Mouse (Mus musculus) T-helper 1 cell (primary cell): ENCODE results near the gene Mmp11.

Source experiments
- in situ Hi-C: fragments of 300-600 bp; cut with MboI, MseI; formaldehyde crosslinking; loops from one replicate; pipeline ENCODE4 v1.15.1; 2025; ENCODE audit warnings: high pct_unique_total_duplicates

The Mmp11 gene

DNA sequence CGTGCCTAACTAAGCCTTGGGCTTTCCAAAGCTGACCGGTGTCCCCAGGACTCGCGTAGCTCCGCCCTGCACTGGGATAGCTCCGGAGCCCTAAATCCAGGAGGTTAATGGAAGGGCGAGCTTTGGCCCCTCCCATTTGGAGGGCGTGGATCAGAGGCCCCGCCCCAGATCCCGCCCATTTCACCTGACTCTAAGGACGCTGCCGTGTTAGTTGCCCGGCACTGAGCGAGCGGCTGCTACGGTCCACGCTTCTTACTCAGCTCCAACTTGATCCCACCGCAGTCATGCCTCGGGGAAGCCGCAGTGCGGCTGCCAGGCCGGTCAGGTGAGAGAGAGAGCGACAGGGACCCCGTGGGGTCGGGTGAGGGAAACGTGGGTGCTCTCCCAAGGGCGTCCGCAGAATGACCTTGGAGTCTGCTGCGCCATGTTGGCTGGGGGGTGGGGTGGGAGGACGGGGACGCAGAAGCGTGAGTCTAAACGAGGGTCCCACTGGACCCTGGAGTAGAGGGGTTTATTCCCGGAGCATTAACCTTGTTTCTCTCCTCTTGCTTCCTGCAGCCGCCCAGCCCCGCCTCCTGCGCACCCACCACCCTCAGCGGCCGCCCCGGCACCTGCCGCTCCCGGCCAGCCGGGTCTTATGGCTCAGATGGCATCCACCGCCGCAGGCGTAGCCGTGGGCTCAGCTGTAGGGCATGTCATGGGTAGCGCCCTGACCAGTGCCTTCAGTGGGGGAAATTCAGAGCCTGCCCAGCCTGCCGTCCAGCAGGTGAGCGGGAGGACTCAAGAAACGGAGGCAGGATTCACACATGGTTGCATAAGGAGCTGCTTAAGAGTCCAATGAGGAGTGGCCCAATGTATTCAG, at the start of gene Mmp11:
Gene Mmp11 (minus strand): TSS at position 817 of the 862 bp plus-strand sequence.
- in situ Hi-C loops = no loop called here

DNA sequence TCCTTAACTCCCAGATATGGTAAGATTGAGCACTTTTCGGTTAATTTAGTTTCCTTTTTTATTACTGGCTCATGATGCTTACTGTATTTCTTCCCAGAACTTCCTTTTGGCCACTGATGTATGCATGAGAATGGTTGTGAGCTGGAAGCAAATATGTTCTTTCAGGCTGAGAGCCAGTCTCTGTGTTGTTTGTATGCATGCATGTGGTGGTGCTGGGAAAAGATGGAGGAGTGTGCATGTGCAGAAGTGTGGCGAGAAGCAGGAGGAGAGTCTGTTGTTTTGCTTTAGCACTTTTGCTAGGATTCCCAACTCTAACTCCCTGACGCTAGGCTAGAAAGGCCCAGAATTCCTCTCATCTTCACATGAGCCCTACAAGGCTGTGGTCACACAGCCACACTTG, 43.1 kb upstream of the Mmp11 start:
- in situ Hi-C loops = no loop called here

DNA sequence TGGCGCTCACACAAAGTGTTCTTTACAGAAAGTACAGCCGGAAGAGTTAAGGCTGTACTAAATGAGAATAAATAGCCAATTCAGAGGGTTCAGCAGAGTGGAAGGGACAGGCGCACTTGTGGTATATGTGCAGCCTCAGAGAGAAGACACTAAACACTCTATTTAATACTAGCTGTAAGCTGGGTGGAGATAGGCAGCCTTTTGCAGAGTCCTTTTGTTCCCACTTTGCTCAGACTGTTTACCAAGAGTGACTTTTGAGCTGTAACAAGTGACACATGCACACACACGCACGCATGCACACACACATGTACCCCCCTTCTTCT, 42.5 kb upstream of the Mmp11 start:
- in situ Hi-C loops = no loop called here

DNA sequence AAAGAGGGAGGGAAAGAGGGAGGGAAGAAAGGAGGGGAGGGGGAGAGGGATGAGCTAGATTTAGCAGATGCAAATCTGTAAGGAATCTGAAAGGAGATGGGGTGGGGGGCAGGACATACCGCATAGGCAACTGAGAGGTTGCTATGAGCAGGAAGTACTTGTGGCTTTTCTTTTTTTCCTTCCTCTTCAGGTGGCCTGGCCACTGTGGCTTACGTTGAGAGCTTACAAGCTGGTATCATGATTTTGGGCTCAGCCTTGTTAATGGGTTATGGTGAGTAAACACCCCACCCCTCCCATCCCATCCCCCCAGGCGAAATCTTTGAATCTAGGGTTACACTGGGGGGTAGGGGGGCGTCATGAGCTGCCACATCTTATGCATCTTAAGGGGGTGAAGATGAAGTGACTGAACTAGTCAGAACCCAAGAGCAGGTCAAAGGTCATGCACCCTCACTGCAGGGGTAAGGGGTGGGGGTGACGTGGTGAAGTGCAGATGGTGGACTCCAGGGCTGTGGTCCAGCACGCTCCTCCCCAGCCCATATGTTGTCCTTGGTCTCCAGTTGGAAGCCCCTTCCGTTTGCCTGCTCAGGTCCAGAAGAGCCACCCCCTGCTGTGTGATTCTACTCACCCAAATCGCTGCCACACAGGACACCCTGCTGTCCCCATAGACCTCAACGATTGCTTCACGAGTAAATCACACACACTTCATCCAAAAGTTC, 42.0 kb upstream of the Mmp11 start:
- in situ Hi-C loops = no loop called here

DNA sequence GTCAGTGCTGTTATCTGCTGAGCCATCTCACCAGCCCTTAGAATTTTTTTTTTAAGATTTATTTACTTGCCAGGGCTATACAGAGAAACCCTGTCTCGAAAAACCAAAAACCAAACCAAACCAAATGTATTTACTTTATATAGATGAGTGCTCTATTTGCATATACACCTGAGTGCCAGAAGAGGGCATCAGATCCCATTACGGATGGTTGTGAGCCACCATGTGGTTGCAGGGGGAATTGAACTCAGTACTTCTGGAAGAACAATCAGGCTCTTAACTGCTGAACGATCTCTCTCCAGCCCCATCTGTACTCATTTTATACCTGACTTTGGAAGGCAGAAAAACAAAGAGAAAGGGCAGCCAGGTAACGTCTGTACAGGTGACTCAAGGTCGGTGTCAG, 38.9 kb upstream of the Mmp11 start:
- in situ Hi-C loops = no loop called here

DNA sequence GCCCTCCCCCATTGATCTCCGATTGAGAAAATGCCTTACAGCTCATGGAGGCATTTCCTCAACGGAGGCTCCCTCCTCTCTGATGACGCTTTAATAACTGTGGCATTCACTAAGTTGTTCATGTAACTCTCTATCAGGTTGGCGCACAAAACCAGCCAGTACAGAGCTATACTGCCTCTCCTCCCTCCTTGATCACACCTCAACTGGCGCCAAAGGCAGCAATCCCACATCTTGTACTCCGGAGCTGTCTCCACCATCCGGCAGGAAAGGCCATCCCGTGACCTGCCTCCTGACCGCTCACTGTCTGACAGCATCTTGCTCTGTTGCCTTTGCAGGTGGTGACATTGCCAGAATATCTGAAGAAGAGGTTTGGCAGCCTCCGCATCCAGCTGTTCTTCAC, 37.5 kb upstream of the Mmp11 start:
- in situ Hi-C loops = no loop called here

DNA sequence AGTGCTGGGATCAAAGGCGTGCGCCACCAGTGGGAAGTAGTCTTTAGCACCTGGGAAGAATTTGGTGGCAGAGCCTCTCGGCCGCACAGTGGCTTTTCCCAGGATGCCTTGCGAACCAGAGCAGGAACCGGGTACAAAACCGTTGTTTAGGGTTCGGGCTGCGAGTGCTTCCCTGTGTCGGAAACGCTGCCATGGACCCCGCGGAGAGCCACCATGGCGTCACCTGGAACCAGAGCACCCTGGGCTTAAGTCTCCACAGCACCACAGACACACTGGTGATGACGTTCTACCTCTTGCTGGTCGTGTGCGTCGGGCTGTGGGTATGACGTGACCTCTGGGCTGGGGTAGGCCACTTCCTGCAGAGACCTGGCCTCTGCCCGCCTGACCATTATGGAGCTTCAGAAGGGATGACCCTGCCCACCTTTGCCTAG, 18.1 kb upstream of the Mmp11 start, which contains the start of gene Gm5134:
Gene Gm5134 (plus strand): TSS at position 134 of the 431 bp plus-strand sequence.
- in situ Hi-C loops = loop anchor here (5.0 kb wide), 2 partner anchors 67 to 222 kb away; no protein-coding TSS in a partner anchor

DNA sequence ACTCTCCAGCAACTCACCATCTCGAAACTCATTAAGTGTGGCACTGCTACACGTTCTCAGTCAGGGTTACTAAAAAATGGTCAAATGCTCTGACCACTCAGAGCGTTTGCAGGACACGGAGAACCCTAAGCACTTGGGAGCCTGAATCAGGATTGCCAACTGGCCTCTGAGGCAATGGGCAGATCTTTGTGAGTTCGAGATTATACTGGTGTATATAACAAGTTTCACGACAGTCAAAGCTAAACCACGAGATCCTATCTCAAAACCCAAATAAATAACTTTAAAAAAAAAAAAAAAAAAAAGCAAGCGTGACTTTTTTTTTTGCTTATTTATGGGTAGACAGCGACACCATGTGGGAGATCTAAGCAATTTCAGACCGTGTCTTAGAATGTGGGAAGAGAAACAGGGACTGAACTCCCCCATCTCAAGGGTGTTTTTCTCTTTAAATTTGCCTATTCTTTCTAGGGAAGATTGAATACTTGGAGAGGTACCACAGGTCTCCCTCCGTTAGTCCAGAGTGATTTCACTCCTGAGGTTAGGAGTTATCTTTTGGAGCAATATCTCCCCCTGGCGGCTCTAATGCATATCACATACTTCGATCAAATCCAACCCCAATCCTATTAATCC, 15.2 kb upstream of the Mmp11 start:
- in situ Hi-C loops = loop anchor here (5.0 kb wide), 2 partner anchors 64 to 219 kb away; no protein-coding TSS in a partner anchor

DNA sequence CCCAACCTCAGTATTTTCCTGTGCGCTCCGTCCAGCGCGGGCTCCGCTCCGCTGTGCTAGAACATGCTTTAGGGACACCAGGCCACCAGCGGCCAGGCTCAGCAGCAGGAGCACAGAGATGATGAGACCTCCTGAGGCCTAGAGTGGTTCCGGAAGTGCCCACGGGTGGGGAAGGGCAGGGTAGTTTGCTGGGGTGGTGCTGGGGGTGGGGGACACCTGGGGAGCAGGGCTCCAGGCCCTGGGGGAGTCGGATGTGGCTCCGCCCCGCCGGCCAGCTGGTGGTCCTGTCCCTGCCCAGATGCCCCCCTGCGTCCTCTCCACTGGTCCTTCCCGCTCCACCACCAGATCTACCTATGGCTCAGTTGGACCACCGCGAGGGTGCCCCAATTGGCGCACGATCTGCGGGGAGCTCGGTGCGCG, 14.5 kb upstream of the Mmp11 start:
- in situ Hi-C loops = loop anchor here (5.0 kb wide), 2 partner anchors 64 to 218 kb away; no protein-coding TSS in a partner anchor

DNA sequence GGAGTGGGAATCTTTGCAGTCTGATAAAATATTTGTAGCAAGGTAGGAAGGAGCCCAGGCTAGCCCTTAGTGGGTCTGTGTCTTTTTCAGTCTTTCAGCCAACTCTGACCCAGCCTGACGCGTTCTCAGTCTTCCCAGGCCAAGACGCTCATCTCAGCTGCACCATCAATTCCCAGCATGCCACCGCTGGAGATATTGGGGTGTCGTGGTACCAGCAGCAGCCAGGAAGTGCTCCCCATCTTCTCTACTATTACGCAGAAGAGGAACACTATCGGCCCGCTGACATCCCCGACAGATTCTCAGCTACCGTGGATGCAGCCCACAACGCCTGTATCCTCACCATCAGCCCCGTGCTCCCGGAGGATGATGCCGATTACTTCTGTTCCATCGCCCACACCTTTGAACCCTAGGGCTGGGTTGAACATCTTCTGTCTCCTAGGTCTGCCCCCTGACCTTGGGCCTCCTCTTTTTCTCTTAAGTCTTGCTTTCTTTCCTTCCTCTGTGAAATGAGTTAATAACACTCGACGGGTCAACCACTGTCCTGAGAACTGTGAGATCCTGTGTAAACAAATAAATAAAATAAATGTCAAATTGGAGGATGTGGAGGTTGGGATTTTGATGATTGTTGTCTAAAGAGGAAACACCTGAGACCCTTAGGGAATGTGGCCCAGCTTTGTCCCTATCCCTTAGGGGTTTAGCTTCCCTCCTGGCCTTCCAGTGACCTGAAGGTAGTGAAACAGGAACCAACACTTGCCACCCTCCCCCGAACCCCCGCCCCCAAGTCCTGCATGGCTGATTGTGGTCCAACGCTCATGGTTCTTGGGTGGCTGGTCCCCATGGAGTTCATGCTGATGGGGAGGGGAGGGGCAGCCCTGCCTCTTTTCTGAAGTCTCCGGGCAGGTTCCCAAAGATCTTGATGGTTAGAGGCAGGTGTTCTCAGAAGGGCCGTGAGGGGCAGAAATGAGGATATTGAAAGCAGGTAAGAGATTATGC, 13.1 kb upstream of the Mmp11 start:
- in situ Hi-C loops = loop anchor here (5.0 kb wide), 2 partner anchors 62 to 217 kb away; no protein-coding TSS in a partner anchor

DNA sequence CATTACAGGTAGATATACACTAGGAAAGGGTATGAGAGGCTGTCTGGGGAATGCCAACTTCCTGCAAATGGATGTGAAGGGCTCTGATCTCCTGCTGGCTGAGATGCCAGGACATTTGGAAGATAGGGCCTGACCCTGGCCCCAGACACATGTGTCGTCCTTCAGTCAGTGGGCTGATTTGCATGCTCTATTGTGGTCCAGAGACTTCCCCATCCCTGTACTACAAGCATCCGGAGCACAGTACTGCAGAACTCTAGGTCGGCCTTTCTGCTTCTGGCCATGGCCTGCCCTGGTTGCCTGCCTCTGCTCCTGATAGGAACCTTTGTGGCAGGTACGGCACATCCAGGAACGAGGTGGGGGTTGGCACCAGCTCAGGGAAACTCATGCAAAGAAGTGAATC, 11.8 kb upstream of the Mmp11 start:
- in situ Hi-C loops = no loop called here

DNA sequence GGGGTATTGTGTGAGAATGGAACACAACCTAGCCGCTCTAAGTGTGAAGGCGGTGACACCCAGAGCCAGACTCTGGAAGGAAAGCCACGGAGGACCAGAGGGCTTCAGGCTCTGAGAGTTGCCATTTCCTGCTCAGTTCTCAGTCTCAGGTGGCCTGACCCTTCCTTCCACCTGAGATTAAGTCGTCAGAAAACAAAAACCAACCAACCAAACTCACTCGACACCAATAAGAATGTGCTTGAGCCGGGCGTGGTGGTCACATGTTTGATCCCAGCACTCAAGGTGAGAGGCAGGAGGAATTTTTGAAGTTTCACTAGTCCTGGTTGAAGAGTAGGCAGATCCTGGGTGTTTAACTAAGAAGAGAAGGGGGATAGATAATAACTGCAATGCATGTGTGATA, 9.6 kb upstream of the Mmp11 start:
- in situ Hi-C loops = no loop called here

DNA sequence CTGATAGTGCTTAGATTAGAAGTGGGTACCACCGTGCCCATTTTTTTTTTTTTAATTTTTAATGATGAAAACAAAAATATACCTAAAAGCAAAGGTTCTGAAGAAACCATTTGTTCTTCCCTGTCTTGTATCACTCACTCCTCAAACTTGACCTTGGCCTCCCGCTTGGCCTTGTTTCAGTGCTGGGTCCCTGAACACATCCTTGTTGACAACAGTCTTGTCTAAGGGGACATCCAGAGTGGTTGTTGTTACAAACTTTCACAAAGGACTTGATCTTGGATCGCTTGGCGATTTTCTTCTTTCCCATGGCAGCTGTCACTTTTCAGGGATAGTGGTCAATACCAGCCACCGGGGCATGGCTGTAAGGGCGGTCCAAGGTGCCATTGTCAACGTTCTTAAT, 8.9 kb upstream of the Mmp11 start:
- in situ Hi-C loops = no loop called here

DNA sequence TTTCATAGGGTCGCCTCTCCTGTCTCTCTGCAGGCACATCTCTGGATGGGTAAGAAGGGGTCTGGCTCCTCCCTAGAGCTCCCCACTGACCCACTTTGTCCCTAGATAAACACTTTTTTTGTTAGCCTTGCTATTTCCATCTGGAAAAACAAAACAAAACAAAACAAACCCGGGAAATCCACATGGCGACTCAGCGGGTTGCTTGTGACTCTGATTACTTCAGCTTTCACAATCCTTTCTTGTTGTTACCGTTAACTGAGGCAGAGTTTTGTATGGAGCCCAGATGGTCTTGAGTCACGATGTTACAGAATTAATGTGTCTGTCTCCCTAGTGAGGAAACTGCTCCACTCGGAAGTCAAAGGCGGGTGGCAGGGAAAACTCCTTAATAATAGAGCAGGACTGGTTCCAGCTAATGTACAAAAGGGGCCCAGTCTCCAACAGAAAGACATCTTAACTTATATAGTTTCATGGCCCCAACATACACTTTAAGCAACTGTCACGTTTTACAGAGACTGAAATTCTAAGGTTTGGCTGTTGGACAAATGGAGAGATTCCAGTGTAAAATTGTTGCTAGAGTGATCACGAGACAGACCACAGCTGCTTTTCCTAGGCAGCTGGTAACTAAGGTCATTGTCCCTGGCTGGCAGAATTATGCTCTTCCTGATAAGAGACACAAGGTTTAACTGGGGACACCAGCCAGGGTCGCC, 7.9 kb upstream of the Mmp11 start:
- in situ Hi-C loops = no loop called here

DNA sequence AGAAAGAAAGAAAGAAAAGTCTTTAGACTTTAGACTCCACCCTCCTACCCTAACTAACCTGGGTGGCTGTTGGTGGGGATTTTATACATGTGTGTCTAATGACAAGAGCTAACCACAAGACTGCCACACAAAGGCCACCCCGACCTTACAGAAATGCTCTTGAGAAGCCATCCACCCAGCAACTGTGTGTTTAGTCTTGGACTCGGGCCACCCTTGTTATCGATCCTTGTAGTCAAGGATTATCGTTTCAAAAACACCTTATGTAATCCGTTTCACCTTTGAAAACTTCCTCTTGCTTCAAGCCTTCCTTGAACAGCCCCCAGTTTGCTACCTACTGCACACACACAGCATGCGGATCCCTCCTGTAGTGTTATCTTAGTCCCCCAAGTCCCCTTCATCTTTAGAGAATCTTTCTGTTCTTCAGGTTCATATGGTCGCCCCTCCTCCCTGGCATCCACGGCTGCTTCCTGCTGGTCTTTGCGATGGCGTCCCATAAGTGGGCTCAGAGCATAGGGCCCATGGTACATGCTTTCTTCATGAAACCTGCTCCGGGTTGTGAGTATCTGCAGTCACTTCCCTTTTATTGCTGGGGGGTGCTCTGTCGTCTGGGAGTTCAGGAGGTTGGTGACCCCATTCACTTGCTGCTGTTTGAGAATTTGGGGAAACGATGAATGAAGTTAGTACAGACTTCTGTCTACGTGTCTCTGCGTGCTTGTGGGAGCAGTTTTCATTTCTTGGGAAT, 6.6 kb upstream of the Mmp11 start, which contains the start of gene Vpreb3:
Gene Vpreb3 (plus strand): TSS at position 322 of the 742 bp plus-strand sequence.
- in situ Hi-C loops = no loop called here

DNA sequence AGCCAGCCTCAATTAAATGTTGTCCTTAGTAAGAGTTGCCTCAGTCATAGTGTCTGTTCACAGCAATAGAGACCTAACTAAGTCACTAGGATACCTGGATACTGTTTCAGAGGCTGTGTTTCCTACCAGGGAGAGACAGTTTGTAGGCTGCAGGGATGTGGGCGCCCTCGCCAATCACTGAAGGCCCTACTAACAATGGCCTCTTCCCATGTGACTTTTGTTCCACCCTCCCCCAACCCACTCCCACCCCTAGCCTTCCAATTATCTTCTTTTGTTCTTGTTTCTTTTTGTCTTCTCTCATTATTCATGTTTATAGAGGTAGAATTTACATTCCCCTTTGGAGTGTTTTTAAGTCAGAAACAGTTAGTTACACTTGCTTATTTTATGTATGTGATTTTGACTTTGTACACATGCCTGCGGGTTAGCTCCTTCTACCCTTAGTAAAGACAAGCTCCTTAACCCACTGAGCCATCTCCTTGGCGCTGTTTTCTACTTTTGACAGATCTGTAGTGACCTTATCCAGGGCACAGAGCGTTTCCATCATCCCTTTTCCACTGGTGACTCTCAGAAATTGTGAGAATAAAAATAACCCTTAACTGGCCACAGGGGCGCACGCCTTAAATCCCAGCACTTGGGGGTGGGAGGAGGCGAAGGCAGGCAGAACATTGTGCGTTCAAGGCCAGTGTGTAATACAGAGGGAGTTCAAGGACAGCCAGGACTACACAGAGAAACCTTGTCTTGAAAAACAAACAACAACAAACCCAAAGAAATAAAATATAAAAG, 4.9 kb upstream of the Mmp11 start:
- in situ Hi-C loops = no loop called here

DNA sequence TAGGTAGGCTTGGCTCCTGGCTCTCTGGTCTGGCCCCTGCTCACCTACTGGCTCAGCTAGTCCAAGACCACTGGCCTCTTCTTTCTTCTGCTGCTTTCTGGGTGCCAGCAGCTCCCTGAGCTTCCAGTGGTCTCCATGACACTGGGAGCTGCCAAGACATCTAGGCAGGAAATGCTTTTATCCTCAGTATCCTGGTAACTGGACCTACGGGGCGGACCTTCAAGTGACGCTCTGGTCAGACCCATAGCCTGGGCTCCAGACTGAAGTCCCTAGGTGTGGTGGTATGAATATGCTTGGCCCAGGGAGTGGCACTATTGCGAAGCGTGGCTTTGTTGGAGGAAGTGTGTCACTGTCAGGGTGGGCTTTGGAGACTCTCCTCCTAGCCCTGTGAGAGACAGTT, 4.2 kb upstream of the Mmp11 start, which contains the start of gene Gm867:
Gene Gm867 (minus strand): TSS at position 153 of the 400 bp plus-strand sequence.
- in situ Hi-C loops = no loop called here

DNA sequence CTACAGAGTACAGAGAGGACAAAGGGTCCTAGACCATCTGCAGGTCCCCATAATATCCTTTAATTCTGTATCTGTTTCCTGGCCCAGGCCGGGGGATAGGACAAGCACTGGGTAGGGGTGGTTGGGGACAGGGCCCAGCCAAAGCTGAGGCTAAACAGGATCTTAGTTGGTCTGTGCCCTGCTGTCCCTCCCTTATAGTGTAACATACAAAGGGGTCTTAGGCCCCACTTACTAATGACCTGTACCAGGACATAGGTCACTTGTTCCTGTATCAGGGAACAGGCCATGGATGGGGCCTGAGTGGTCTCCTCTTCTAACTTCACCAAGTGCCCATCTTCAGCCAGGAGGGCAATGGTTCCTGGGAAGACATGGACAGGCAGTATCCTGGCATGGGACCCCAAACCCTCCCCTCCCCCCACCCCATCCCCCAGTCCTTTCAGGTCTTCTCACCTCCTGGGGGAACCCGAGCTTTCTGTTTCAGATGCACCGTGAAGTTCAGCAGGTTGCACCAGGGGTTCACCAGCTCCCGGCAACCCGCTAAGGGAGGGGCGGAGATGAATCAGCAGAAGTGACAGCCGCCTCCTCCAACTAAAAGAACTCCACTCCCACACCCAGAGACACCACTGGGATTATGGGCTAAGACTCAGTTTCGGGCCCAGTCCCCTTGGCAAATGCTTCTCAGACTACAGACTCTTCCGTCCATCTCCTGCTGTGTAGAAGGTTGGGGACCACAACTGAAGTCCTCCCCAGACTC, 3.4 kb upstream of the Mmp11 start:
- in situ Hi-C loops = no loop called here
